Mouse (Mus musculus) embryonic facial prominence, embryonic 15.5 days (tissue): ENCODE data around the gene Paqr8. TPM values are rescaled to one million over a fixed set of nuclear protein-coding genes. Genes with fewer than 3 reads are reported as not detected.

ENCODE experiments used
- ATAC-seq: fragments of 200-750 bp; cut with Nextera tagmentation; 2 replicates; pipeline ENCODE4 v1.8.0; 2017; ENCODE audit warnings: low read depth, moderate TSS enrichment; ENCODE audit not compliant: insufficient number of reproducible peaks, low FRiP score, low TSS enrichment
- H3K27ac ChIP-seq: fragments of 300-500 bp; sonication (generic); replicated peaks from 2 replicates; pipeline ENCODE4 v1.5.1; 2015; ENCODE audit warnings: mild to moderate bottlenecking, inconsistent platforms
- H3K27me3 ChIP-seq: fragments of 300-500 bp; sonication (generic); 2 replicates; pipeline ENCODE4 v1.6.1; 2015; ENCODE audit warnings: inconsistent platforms
- H3K36me3 ChIP-seq: fragments of 300-500 bp; sonication (generic); 2 replicates; pipeline ENCODE4 v1.6.1; 2015; ENCODE audit warnings: mild to moderate bottlenecking, inconsistent platforms
- H3K4me1 ChIP-seq: fragments of 300-500 bp; sonication (generic); 2 replicates; pipeline ENCODE4 v1.6.1; 2015; ENCODE audit warnings: inconsistent platforms
- H3K4me2 ChIP-seq: fragments of 300-500 bp; sonication (generic); replicated peaks from 2 replicates; pipeline ENCODE4 v1.6.1; 2015; ENCODE audit warnings: mild to moderate bottlenecking, inconsistent platforms
- H3K4me3 ChIP-seq: fragments of 300-500 bp; sonication (generic); replicated peaks from 2 replicates; pipeline ENCODE4 v1.5.1; 2015; ENCODE audit warnings: mild to moderate bottlenecking, inconsistent platforms
- H3K9ac ChIP-seq: fragments of 300-500 bp; sonication (generic); 2 replicates; pipeline ENCODE4 v1.6.1; 2015; ENCODE audit warnings: inconsistent platforms
- H3K9me3 ChIP-seq: fragments of 300-500 bp; sonication (generic); replicated peaks from 2 replicates; pipeline ENCODE4 v1.6.1; 2016; ENCODE audit warnings: inconsistent platforms
- WGBS: fragments of 180-500 bp; shearing (Covaris S2); methylation state at CpG from one replicate; pipeline ENCODE4 v1.1.7; 2015; 5-methylcytosine and 5-hydroxymethylcytosine counted together
- polyA plus RNA-seq: library from polyadenylated mRNA; unstranded; fragments of >200 nt; fragmentation: Nextera tagmentation; extraction: Ambion mirVana; gene quantifications from 2 replicates; pipeline ENCODE4 v1.2.1, GENCODE M21; 2015

The Paqr8 gene
- polyA plus RNA-seq, 1 experiment from 2014 or later = 5.4 TPM

DNA sequence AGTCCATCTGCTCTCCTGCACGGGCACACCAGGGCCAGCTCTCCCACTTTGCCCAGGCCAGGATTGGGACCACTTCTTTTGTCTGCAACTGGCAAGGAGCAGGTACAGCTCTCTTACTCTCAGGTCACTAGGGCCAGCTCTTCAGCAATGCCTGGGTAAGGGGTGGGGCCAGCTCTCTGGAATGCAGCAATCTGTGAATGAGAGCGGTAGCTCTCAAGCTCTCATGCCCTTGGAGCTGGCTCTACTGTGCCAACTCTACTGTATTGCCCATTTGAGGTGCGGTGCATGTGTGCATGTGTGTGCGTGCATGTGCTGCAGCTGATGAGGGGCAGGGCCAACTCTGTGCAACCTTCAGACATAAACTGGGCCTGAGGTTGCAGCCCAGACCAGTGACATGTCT, 11.0 kb upstream of the Paqr8 start:
- Histone ChIP-seq H3K4me3 (no peak overlapping the region), H3K9ac (no peak overlapping the region), H3K4me2 (no peak overlapping the region), H3K27ac (no peak overlapping the region), H3K36me3 (no peaks in the 10 kb centered on the region), H3K27me3 (no peaks in the 10 kb centered on the region), H3K9me3 (no peaks in the 10 kb centered on the region), H3K4me1 (no peaks in the 10 kb centered on the region)
- no peak for ATAC-seq
- 81% methylated on average over 4 of the region's 4 CpGs for WGBS

DNA sequence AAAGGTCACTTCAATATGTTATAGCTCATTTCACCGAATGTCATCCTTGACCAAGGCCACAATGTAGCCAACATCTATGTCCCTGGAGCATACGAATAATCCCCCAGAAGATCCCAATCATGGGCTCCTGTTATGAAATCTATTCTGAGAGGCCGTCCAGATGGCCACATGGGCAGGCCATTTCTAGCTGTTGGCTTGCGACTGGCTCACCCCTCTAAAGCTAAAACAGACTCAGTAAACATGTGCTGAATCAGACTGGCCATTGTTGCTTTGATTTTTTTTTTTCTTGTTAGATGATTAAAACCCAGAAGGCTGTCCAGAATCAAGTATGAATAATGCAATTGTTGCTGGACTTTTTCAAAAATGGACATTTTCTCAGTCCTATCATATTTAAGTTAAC, 7.3 kb upstream of the Paqr8 start:
- Histone ChIP-seq H3K27ac (no peak overlapping the region), H3K4me2 (no peak overlapping the region), H3K36me3 (no peaks in the 10 kb centered on the region), H3K4me3 (no peak overlapping the region), H3K4me1 (no peaks in the 10 kb centered on the region), H3K27me3 (no peaks in the 10 kb centered on the region), H3K9ac (no peak overlapping the region), H3K9me3 (no peaks in the 10 kb centered on the region)
- ATAC-seq = no peak
- 83% methylated on average over 4 of the region's 4 CpGs for WGBS

GRCm38 (mm10) chr1:20889677-20890403, 566 bp upstream of the Paqr8 start:
- Histone ChIP-seq H3K4me2 (peak overlapping the region; percentile 71), H3K4me3 (peak overlapping the region; percentile 69), H3K27me3 (no peaks in the 10 kb centered on the region), H3K36me3 (no peaks in the 10 kb centered on the region), H3K9me3 (no peaks in the 10 kb centered on the region), H3K9ac (peak overlapping the region; percentile 67), H3K4me1 (peaks cover 11% of the 10 kb centered on the region; the same call in 1 of the 2 replicates), H3K27ac (peak overlapping the region; percentile 85)
- WGBS = 20% methylated on average over 16 of the region's 16 CpGs
- ATAC-seq = no peak

DNA sequence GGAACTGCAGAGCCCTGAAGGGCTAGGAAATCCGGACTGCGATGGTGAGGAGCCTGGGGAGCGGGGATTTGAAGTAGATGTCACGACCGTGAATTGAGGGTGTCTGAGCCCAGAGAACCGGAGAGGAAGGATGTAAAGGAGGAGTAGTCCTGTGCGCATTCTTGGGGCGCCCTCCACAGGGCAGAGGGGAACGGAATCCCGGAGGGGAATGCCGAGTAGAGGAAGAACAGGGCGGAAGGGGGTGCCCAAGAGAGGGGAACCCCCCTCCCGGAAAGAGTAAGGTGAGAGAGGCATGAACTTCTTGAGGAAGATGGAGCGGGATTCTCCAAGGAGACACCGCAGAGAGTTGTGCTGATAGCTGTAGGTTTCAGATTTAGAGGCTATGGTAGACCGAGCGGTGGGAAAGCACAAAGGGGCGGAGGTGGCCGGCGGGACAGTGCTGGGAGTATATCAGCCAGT, 564 bp downstream of the Paqr8 start:
- peak overlapping the region; percentile 85 for H3K27ac ChIP-seq
- H3K4me1 ChIP-seq = peaks cover 11% of the 10 kb centered on the region; the same call in 1 of the 2 replicates
- peak overlapping the region; percentile 71 for H3K4me2 ChIP-seq
- no peaks in the 10 kb centered on the region for H3K27me3 ChIP-seq
- whole genome bisulfite sequencing = under 1% methylated on average over 20 of the region's 20 CpGs
- peak overlapping the region; percentile 67 for H3K9ac ChIP-seq
- H3K36me3 ChIP-seq = no peaks in the 10 kb centered on the region
- H3K4me3 ChIP-seq = peak overlapping the region; percentile 69
- ATAC-seq = peak; percentile 88
- no peaks in the 10 kb centered on the region for H3K9me3 ChIP-seq

GRCm38 (mm10) chr1:20893059-20893458, 2.7 kb downstream of the Paqr8 start:
- H3K4me2 ChIP-seq = no peak overlapping the region
- H3K36me3 ChIP-seq = no peaks in the 10 kb centered on the region
- H3K27ac ChIP-seq = no peak overlapping the region
- no peak overlapping the region for H3K9ac ChIP-seq
- H3K9me3 ChIP-seq = no peaks in the 10 kb centered on the region
- H3K4me1 ChIP-seq = peaks cover 11% of the 10 kb centered on the region; the same call in 1 of the 2 replicates
- no peak for ATAC-seq
- no peaks in the 10 kb centered on the region for H3K27me3 ChIP-seq
- 85% methylated on average over 5 of the region's 5 CpGs for WGBS
- H3K4me3 ChIP-seq = no peak overlapping the region

DNA sequence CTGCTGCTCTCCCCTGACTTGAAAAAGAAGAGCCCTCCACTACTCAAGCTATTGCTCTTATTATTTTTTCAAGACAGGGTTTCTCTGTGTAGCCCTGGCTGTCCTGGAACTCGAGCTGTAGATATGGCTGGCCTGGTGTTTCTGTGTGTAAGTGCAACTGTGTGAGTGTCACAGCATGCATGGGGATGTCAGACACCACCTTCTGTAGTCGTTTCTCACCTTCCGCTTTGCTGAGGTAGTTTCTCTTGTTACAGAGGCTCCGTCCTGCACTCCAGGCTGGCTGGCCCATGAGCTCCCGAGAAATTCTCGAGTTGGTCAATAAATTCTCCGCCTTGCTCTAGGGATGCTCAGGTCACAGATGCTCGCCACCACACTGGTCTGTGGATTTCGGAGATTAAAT, 8.0 kb downstream of the Paqr8 start:
- 72% methylated on average over 9 of the region's 9 CpGs for WGBS

DNA sequence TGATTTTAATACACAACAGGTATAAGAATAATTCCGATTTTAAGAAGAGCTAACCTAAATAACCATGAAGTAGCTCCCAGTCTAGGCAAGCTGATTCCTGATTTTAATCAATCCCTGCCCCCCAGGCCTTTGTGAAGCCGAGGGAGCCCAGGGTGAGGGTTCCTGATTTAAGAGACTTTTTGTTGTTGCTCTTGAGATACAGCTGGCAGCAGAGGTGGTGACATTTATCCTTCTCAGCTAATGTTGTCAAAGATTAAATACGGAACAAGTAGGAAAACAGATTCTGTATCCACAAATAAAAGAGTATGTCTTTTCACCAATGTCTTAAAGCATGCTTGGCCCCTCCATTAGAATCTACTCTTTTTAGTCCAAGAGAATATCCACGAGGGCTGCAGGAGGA, 9.9 kb downstream of the Paqr8 start:
- no peak overlapping the region for H3K27ac ChIP-seq
- no peaks in the 10 kb centered on the region for H3K9me3 ChIP-seq
- no peaks in the 10 kb centered on the region for H3K27me3 ChIP-seq
- no peak for ATAC-seq
- no peaks in the 10 kb centered on the region for H3K4me1 ChIP-seq
- H3K4me2 ChIP-seq = no peak overlapping the region
- 41% methylated on average over 4 of the region's 4 CpGs for WGBS
- no peak overlapping the region for H3K9ac ChIP-seq
- no peak overlapping the region for H3K4me3 ChIP-seq
- no peaks in the 10 kb centered on the region for H3K36me3 ChIP-seq

More for the DNA sequence above, 8.0 kb downstream of the Paqr8 start:
- Histone ChIP-seq H3K9me3 (no peaks in the 10 kb centered on the region), H3K4me1 (no peaks in the 10 kb centered on the region), H3K27ac (no peak overlapping the region), H3K9ac (no peak overlapping the region), H3K4me3 (no peak overlapping the region), H3K27me3 (no peaks in the 10 kb centered on the region), H3K36me3 (no peaks in the 10 kb centered on the region), H3K4me2 (no peak overlapping the region)
- no peak for ATAC-seq

DNA sequence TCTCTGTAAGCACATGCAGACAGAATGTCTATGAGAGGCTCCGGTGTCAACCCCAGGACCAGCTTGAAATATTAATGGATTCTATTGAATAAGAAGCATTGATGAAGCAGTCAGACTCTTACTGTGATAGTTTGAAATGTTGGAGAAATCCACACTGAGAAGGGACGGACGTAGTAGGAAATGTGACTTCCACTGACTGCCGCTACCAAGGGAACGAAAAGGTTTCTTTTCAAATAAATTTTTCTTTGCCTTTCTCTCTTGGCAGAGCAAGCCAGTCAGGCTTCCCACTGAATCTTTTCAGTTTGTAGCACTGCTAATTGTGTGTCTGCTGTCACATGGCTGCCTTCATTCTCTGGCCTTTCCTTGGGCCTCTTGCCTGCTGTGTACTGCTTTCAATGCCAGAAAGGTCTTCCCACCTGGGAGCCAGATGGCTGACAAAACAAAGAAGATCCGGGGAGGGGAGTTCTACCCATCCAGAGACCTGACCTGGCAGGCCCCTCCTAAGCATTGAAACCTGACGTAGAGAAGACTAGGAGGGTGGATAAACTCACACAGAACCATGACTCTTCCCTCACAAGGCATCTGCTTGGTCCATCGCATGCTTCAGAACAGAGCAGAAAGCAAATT, 15.2 kb downstream of the Paqr8 start:
- no peaks in the 10 kb centered on the region for H3K36me3 ChIP-seq
- WGBS = 85% methylated on average over 8 of the region's 8 CpGs
- no peak overlapping the region for H3K9ac ChIP-seq
- H3K27ac ChIP-seq = no peak overlapping the region
- no peaks in the 10 kb centered on the region for H3K4me1 ChIP-seq
- no peak overlapping the region for H3K4me3 ChIP-seq
- no peaks in the 10 kb centered on the region for H3K9me3 ChIP-seq
- no peak overlapping the region for H3K4me2 ChIP-seq
- ATAC-seq = no peak
- no peaks in the 10 kb centered on the region for H3K27me3 ChIP-seq

- no peaks in the 10 kb centered on the region for H3K4me1 ChIP-seq
- ATAC-seq = no peak
- H3K9me3 ChIP-seq = no peaks in the 10 kb centered on the region
- H3K9ac ChIP-seq = no peak overlapping the region
- no peak overlapping the region for H3K4me2 ChIP-seq
- WGBS = 83% methylated on average over 9 of the region's 9 CpGs
- H3K4me3 ChIP-seq = no peak overlapping the region
- no peak overlapping the region for H3K27ac ChIP-seq
- no peaks in the 10 kb centered on the region for H3K27me3 ChIP-seq
- H3K36me3 ChIP-seq = no peaks in the 10 kb centered on the region
Observed at GRCm38 (mm10) chr1:20906128-20906515, 15.7 kb downstream of the Paqr8 start.

DNA sequence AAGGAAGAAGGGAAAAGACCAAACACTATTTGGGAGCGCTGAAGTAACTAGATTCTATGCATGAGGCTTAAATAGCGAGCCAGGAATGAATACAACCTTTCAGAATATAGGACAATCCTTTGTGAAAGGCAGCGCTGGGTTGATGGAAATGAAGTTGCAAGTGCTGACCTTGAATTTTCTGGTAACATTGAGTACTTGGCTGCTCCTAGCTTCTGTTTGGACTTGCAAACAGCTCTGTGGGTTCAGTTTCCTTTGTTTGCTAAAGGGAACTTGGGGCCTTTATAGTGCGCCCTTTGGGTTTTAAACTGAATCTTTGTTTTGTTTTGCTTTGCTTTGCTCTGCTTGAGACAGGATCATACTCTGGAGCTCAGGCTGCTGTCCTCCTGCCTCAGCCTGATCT, 18.1 kb downstream of the Paqr8 start:
- Histone ChIP-seq H3K27me3 (no peaks in the 10 kb centered on the region), H3K4me1 (peaks cover 6% of the 10 kb centered on the region), H3K4me2 (no peak overlapping the region), H3K27ac (no peak overlapping the region), H3K9me3 (no peaks in the 10 kb centered on the region), H3K36me3 (no peaks in the 10 kb centered on the region), H3K4me3 (no peak overlapping the region), H3K9ac (no peak overlapping the region)
- WGBS = 49% methylated on average over 4 of the region's 4 CpGs
- ATAC-seq = no peak

GRCm38 (mm10) chr1:20912115-20912514, 21.7 kb downstream of the Paqr8 start:
- ATAC-seq = no peak
- Histone ChIP-seq H3K9me3 (no peaks in the 10 kb centered on the region), H3K9ac (no peak overlapping the region), H3K27me3 (no peaks in the 10 kb centered on the region), H3K4me1 (peaks cover 6% of the 10 kb centered on the region), H3K4me2 (no peak overlapping the region), H3K36me3 (no peaks in the 10 kb centered on the region), H3K27ac (no peak overlapping the region), H3K4me3 (no peak overlapping the region)
- WGBS = 19% methylated on average over 2 of the region's 2 CpGs
